Mouse (Mus musculus): ENCODE measurements at regions not wholly inside any gene's neighbourhood (a gene's known extent, or its start where the extent isn't known, plus 50 kb on each side); places are given as distances from the start of the nearest gene placed in this dataset.
"Not testable (repeated sequence)": the region's sequence is repeated elsewhere in the genome, so short reads cannot be mapped to it uniquely, and the experiment has no call there.

- Histone ChIP-seq H3K4me3 (replicated peaks; ENCODE audit: low read depth, low read length) (no peak overlapping the region), H3K4me1 (replicated peaks; ENCODE audit: insufficient read depth, low read length) (no peaks in the 10 kb centered on the region), H3K36me3 (ENCODE audit: insufficient read depth, low read length) (no peaks in the 10 kb centered on the region), H3K27ac (no peak overlapping the region), H3K4me2 (ENCODE audit: low read length) (no peak overlapping the region), H3K9ac (ENCODE audit: low read depth, low read length) (no peak overlapping the region), H3K27me3 (ENCODE audit: insufficient read depth, low read length) (no peaks in the 10 kb centered on the region; the same call in 1 of the 2 replicates), H3K9me3 (replicated peaks; ENCODE audit: low read length) (no peaks in the 10 kb centered on the region)
- peak; percentile 15 for DNase-seq (ENCODE audit: low spot score)
- no peak for ATAC-seq (replicated peaks; ENCODE audit: low FRiP score, low read depth)
- TF ChIP-seq CTCF (IDR thresholded peaks at IDR 0.05; ENCODE audit: low read depth), result no peak
- 33% methylated on average over 15 of the region's 15 CpGs for WGBS
Measured at GRCm38 (mm10) chr6:61042667-61043523, 118.1 kb downstream of the Mmrn1 start.

- 74% methylated on average over 9 of the region's 9 CpGs for WGBS
Measured at GRCm38 (mm10) chr6:61043524-61044450, 119.0 kb downstream of the Mmrn1 start.

GRCm38 (mm10) chr6:61047667-61048066 lies 122.9 kb downstream of the Mmrn1 start:
- H3K4me3 ChIP-seq (replicated peaks; ENCODE audit: low read depth, low read length); ATAC-seq (replicated peaks; ENCODE audit: low FRiP score, low read depth); H3K9me3 ChIP-seq (replicated peaks; ENCODE audit: low read length); H3K9ac ChIP-seq (ENCODE audit: low read depth, low read length); H3K27me3 ChIP-seq (ENCODE audit: insufficient read depth, low read length); DNase-seq (ENCODE audit: low spot score); H3K27ac ChIP-seq; H3K4me2 ChIP-seq (ENCODE audit: low read length); H3K36me3 ChIP-seq (ENCODE audit: insufficient read depth, low read length); H3K4me1 ChIP-seq (replicated peaks; ENCODE audit: insufficient read depth, low read length): not testable (repeated sequence)
- WGBS, result 86% methylated on average over 6 of the region's 6 CpGs

More at GRCm38 (mm10) chr6:61043524-61044450, 119.0 kb downstream of the Mmrn1 start:
- DNase-seq (ENCODE audit: low spot score) (no peak), ATAC-seq (replicated peaks; ENCODE audit: low FRiP score, low read depth) (no peak)
- Histone ChIP-seq H3K4me1 (replicated peaks; ENCODE audit: insufficient read depth, low read length) (no peaks in the 10 kb centered on the region), H3K4me2 (ENCODE audit: low read length) (no peak overlapping the region), H3K9ac (ENCODE audit: low read depth, low read length) (no peak overlapping the region), H3K4me3 (replicated peaks; ENCODE audit: low read depth, low read length) (no peak overlapping the region), H3K9me3 (replicated peaks; ENCODE audit: low read length) (no peaks in the 10 kb centered on the region), H3K36me3 (ENCODE audit: insufficient read depth, low read length) (no peaks in the 10 kb centered on the region), H3K27ac (no peak overlapping the region), H3K27me3 (ENCODE audit: insufficient read depth, low read length) (no peaks in the 10 kb centered on the region; the same call in 1 of the 2 replicates)
- TF ChIP-seq CTCF (IDR thresholded peaks at IDR 0.05; ENCODE audit: low read depth), result peak; percentile 24; the same call in 1 of the 2 replicates

- Histone ChIP-seq H3K4me3 (replicated peaks; ENCODE audit: low read depth, low read length) (no peak overlapping the region), H3K9ac (ENCODE audit: low read depth, low read length) (no peak overlapping the region), H3K4me2 (ENCODE audit: low read length) (no peak overlapping the region), H3K9me3 (replicated peaks; ENCODE audit: low read length) (no peaks in the 10 kb centered on the region), H3K4me1 (replicated peaks; ENCODE audit: insufficient read depth, low read length) (no peaks in the 10 kb centered on the region), H3K36me3 (ENCODE audit: insufficient read depth, low read length) (no peaks in the 10 kb centered on the region), H3K27me3 (ENCODE audit: insufficient read depth, low read length) (no peaks in the 10 kb centered on the region), H3K27ac (no peak overlapping the region)
- WGBS, result 28% methylated on average over 4 of the region's 4 CpGs
- ATAC-seq (replicated peaks; ENCODE audit: low FRiP score, low read depth) (no peak), DNase-seq (ENCODE audit: low spot score) (peak; percentile 77)
- TF ChIP-seq CTCF (IDR thresholded peaks at IDR 0.05; ENCODE audit: low read depth), result peak; percentile 80
Measured at GRCm38 (mm10) chr6:61063129-61063528, 117.0 kb upstream of the Ccser1 start.

GRCm38 (mm10) chr6:61065769-61066168 lies 114.4 kb upstream of the Ccser1 start:
- Histone ChIP-seq H3K4me3 (replicated peaks; ENCODE audit: low read depth, low read length) (no peak overlapping the region), H3K4me2 (ENCODE audit: low read length) (no peak overlapping the region), H3K4me1 (replicated peaks; ENCODE audit: insufficient read depth, low read length) (no peaks in the 10 kb centered on the region), H3K9me3 (replicated peaks; ENCODE audit: low read length) (no peaks in the 10 kb centered on the region), H3K9ac (ENCODE audit: low read depth, low read length) (no peak overlapping the region), H3K27me3 (ENCODE audit: insufficient read depth, low read length) (no peaks in the 10 kb centered on the region), H3K36me3 (ENCODE audit: insufficient read depth, low read length) (no peaks in the 10 kb centered on the region), H3K27ac (no peak overlapping the region)
- ATAC-seq (replicated peaks; ENCODE audit: low FRiP score, low read depth) (no peak), DNase-seq (ENCODE audit: low spot score) (no peak)
- no peak for TF ChIP-seq CTCF (IDR thresholded peaks at IDR 0.05; ENCODE audit: low read depth)

GRCm38 (mm10) chr6:61066501-61067282 lies 113.4 kb upstream of the Ccser1 start:
- no peaks in the 10 kb centered on the region for H3K27me3 ChIP-seq (ENCODE audit: insufficient read depth, low read length)
- H3K27ac ChIP-seq, result no peak overlapping the region
- no peak overlapping the region for H3K4me3 ChIP-seq (replicated peaks; ENCODE audit: low read depth, low read length)
- DNase-seq (ENCODE audit: low spot score) (no peak), ATAC-seq (replicated peaks; ENCODE audit: low FRiP score, low read depth) (no peak)
- no peaks in the 10 kb centered on the region for H3K9me3 ChIP-seq (replicated peaks; ENCODE audit: low read length)
- no peak overlapping the region for H3K9ac ChIP-seq (ENCODE audit: low read depth, low read length)
- no peak overlapping the region for H3K4me2 ChIP-seq (ENCODE audit: low read length)
- H3K4me1 ChIP-seq (replicated peaks; ENCODE audit: insufficient read depth, low read length), result no peaks in the 10 kb centered on the region
- no peak for TF ChIP-seq CTCF (IDR thresholded peaks at IDR 0.05; ENCODE audit: low read depth)
- no peaks in the 10 kb centered on the region for H3K36me3 ChIP-seq (ENCODE audit: insufficient read depth, low read length)
- WGBS, result 45% methylated on average over 10 of the region's 10 CpGs
